Mouse (Mus musculus) colon, adult 2 months (tissue): ENCODE measurements around the gene Sec22c. TPM values are rescaled to one million over a fixed set of nuclear protein-coding genes. Genes with fewer than 3 reads are reported as not detected.

Experiments
- polyA plus RNA-seq: library from polyadenylated mRNA; depleted of rRNA; stranded (reverse); fragments of >200 nt; gene quantifications from 2 replicates; pipeline ENCODE4 v1.2.3, GENCODE M21; 2012; rRNA removed

Sec22c gene
- polyA plus RNA-seq: 8.9 and 10.2 TPM in 2 replicates

GRCm38 (mm10) chr9:121704646-121705625 lies at the start of gene Sec22c:
TSS of gene Sec22c (minus strand) at chr9:121705490.

DNA sequence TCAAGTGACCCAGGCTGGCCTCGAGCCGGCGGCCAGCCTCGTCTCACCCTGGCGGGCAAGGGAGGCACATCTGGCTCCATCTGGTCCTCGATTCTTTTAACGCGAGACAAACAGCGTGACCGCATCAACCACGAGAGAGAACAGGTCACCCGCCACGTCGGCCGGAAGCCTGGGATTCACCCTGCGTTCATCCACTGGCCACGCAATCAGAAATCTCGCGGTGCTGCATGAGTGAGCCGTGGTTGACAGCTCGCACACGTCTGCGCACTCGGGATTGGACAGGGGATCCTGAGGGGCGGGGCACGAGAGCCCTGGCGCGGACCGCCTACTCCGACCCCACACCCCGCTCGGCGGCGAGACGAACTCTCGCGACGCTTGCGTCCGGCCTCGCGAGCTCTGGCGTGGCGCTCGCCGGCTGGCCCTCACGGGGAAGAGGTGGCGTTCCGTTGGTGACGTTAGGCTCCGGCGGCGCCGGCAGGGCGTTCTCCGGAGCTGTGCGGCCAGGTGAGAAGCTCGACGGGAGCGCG lies 13.6 kb upstream of the Sec22c start, which contains the start of gene Nktr:
TSS of gene Nktr (plus strand) at position 378 of the 527 bp plus-strand sequence.

DNA sequence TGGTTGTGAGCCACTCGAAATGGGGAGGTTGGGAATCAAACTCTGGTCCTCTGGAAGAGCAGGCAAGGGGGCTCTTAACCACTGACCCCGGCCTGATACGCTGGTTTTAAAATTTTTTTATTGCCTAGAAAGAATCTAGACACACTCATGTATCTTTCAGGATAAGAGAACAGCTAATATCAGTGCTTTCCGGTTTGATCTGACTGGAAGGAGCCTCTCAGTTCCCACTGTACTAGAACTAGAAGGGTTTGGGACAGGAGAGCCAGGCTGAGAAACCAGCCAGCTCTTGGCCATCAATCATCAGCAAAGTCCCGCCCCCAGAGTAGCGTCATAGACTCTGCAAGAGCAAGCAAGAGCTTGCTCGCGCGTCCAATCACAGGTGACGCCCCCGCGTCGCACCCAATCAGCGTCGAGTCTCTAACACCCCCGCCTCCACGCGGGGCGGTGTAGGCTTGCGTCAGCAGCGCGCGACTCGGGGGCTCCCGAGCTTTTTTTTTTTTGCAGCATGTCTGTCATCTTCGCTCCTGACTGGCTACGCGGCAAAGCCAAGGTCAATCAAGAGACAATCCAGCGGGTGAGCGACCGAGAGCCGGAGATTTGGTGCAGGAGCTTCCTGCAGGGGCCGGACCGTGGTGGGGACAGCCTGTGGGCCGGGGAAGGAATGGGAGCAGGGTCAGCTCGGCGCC lies 4.8 kb upstream of the Sec22c start, which contains the start of gene Ss18l2:
TSS of gene Ss18l2 (plus strand) at position 432 of the 686 bp plus-strand sequence.

GRCm38 (mm10) chr9:121642401-121643181 lies 62.7 kb downstream of the Sec22c start, which contains the start of gene Vipr1:
TSS of gene Vipr1 (plus strand) at chr9:121642716.

GRCm38 (mm10) chr9:121642001-121642400 lies 63.3 kb downstream of the Sec22c start, which contains the start of gene Lyzl4:
TSS of gene Lyzl4 (minus strand) at chr9:121642096.

Other genes starting within 250 kb of the Sec22c start
- gene Cck, start 209.8 kb downstream of the Sec22c start, polyA plus RNA-seq: 16.4 and 29.0 TPM in 2 replicates
- gene Lyzl4, start 63.4 kb downstream of the Sec22c start, polyA plus RNA-seq: 0.59 and 0.74 TPM in 2 replicates
- 124 and 132 TPM in 2 replicates for gene Vipr1, start 62.8 kb downstream of the Sec22c start, polyA plus RNA-seq
- gene Ss18l2, start 4.8 kb upstream of the Sec22c start, polyA plus RNA-seq: 16.9 and 22.0 TPM in 2 replicates
- 37.5 and 41.4 TPM in 2 replicates for gene Nktr, start 13.7 kb upstream of the Sec22c start, polyA plus RNA-seq
- gene Zfp651, start 53.8 kb upstream of the Sec22c start, polyA plus RNA-seq: 21.9 and 23.4 TPM in 2 replicates
- gene Klhl40, start 72.1 kb upstream of the Sec22c start, polyA plus RNA-seq: 0.21 and 0.55 TPM in 2 replicates
- gene Hhatl, start 87.0 kb upstream of the Sec22c start, polyA plus RNA-seq: 5.0 and 6.6 TPM in 2 replicates
- gene Ccdc13, start 134.0 kb upstream of the Sec22c start, polyA plus RNA-seq: 0.25 and 0.30 TPM in 2 replicates
- 29.6 and 33.9 TPM in 2 replicates for gene Higd1a, start 152.9 kb upstream of the Sec22c start, polyA plus RNA-seq
- gene Ackr2, start 192.9 kb upstream of the Sec22c start, polyA plus RNA-seq: 1.8 and 2.2 TPM in 2 replicates
- gene Cyp8b1, start 210.8 kb upstream of the Sec22c start, polyA plus RNA-seq: 0.07 and 0.08 TPM in 2 replicates
- 1.3 and 1.5 TPM in 2 replicates for gene Fam198a, start 245.5 kb upstream of the Sec22c start, polyA plus RNA-seq